15 mouse cellular contexts compared by ENCODE assay signal in genomic region chr14:86721082-86721481, GRCm38 (mm10).
"Had no signal": no experiment of that assay in that cellular context is flagged by ENCODE, and none has a peak within 500 bp of the region (broad histone marks: within the 10 kb centered on the region; RNA-seq: fewer than 3 reads in every experiment).

No protein-coding gene starts in this region.

- H3K9me3 ChIP-seq: lung, embryonic 15.5 days; megakaryocyte, embryonic 14.5 days; midbrain, embryonic 13.5 days; midbrain, embryonic 15.5 days; neural tube, embryonic 12.5 days had no signal

- H3K36me3 ChIP-seq: lung, embryonic 15.5 days; midbrain, embryonic 13.5 days; midbrain, embryonic 15.5 days; neural tube, embryonic 12.5 days had no signal

- ATAC-seq: lung, postnatal 0 days; midbrain, embryonic 13.5 days; midbrain, embryonic 15.5 days had no signal

- H3K4me1 ChIP-seq: lung, embryonic 15.5 days; midbrain, embryonic 13.5 days; midbrain, embryonic 15.5 days; neural tube, embryonic 12.5 days had no signal

- H3K27me3 ChIP-seq: lung, embryonic 15.5 days; megakaryocyte, embryonic 14.5 days; midbrain, embryonic 13.5 days; midbrain, embryonic 15.5 days; neural tube, embryonic 12.5 days had no signal

- DNase-seq: liver, postnatal 0 days; lung, adult 2 months; lung, postnatal 14 days; right cerebral cortex, postnatal 14 days; thymus, adult 18-20 months; thymus, postnatal 14 days; thymus, postnatal 36 days had no signal

- H3K4me3 ChIP-seq: lung, embryonic 15.5 days; megakaryocyte, embryonic 14.5 days; midbrain, embryonic 13.5 days; midbrain, embryonic 15.5 days; neural tube, embryonic 12.5 days had no signal

- H3K4me2 ChIP-seq: lung, embryonic 15.5 days; midbrain, embryonic 11.5 days; midbrain, embryonic 13.5 days; midbrain, embryonic 15.5 days; neural tube, embryonic 12.5 days had no signal

- H3K9ac ChIP-seq: liver, postnatal 0 days; lung, embryonic 15.5 days; midbrain, embryonic 13.5 days; midbrain, embryonic 15.5 days; neural tube, embryonic 12.5 days had no signal

- H3K27ac ChIP-seq: lung, embryonic 15.5 days; macrophage; midbrain, embryonic 13.5 days; midbrain, embryonic 15.5 days; neural tube, embryonic 12.5 days had no signal
